Mouse (Mus musculus): Measurements from ENCODE around the gene Tmem167.

DNA sequence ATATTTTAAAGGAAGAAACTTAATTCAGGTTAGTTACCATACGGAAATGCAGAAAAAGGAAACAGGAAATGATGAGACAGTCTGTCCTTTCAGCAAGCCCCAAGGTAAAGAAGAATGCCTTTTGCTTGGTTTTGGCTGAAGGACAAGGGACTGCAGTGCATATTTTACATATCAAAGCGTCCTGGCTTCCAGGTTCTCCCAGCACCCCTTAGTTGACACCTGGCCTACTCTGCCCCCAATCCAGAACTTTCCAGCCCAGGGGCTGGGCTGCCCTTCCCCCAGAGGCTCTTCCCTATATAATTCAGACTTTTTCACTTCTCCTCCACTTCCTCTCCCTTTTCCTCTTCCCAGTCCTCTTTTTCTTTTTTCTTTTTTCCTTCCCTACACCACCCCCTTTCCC lies 86.7 kb downstream of the Tmem167 start:
- no peak for TF ChIP-seq GATA1 (IDR thresholded peaks at IDR 0.05; ENCODE audit: borderline replicate concordance, low read length)
- TF ChIP-seq FLI1 (IDR thresholded peaks at IDR 0.05; ENCODE audit: low read length) = no peak

Data from megakaryocyte, embryonic 14.5 days (primary cell).